17 mouse cellular contexts compared by ENCODE assay signal in genomic region chr8:84877297-84878035, GRCm38 (mm10). TPM values are rescaled to one million over a fixed set of nuclear protein-coding genes. Genes with fewer than 3 reads are reported as not detected.
DNase-seq lines count a peak whose midpoint lies in the region; ATAC-seq and TF ChIP-seq lines count a peak whose summit lies in the region.
"Had no signal": no experiment of that assay in that cellular context is flagged by ENCODE, and none has a peak within 500 bp of the region (broad histone marks: within the 10 kb centered on the region; RNA-seq: fewer than 3 reads in every experiment).

No protein-coding gene starts in this region.

- H3K27ac ChIP-seq in hindbrain, embryonic 16.5 days (ENCODE audit: low read depth, low read length) = peak overlapping the region; percentile 30; the same call in 1 of the 2 replicates
- H3K27ac ChIP-seq: gastrocnemius, adult 2 months; limb, embryonic 12.5 days had no signal

- H3K27me3 ChIP-seq in hindbrain, embryonic 16.5 days (replicated peaks; ENCODE audit: control insufficient read depth, insufficient read depth, low read length) = peaks cover 3% of the 10 kb centered on the region; the same call in 1 of the 2 replicates

- peak; percentile 80 for ATAC-seq in hindbrain, embryonic 16.5 days

- no peak overlapping the region for H3K4me2 ChIP-seq in hindbrain, embryonic 16.5 days (ENCODE audit: low read length)
- H3K4me2 ChIP-seq: limb, embryonic 12.5 days; lung, embryonic 14.5 days had no signal

- H3K9ac ChIP-seq in hindbrain, embryonic 16.5 days (ENCODE audit: low read depth, low read length) = no peak overlapping the region
- H3K9ac ChIP-seq: limb, embryonic 12.5 days; lung, embryonic 14.5 days had no signal

- no peak for TF ChIP-seq CTCF in brain, embryonic 14.5 days (IDR thresholded peaks at IDR 0.05; ENCODE audit: borderline replicate concordance, extremely low read depth, insufficient read depth, insufficient read length)

- WGBS in hindbrain, embryonic 16.5 days = 67% methylated on average over 3 of the region's 3 CpGs

- intact Hi-C loops in left cerebral cortex, postnatal 4 days (cut with DNase I) = no loop called here
- intact Hi-C loops in left cerebral cortex, postnatal 36 days (cut with DNase I) = no loop called here

- H3K4me3 ChIP-seq in hindbrain, embryonic 16.5 days (ENCODE audit: low read length) = no peak overlapping the region
- H3K4me3 ChIP-seq: erythroblast, embryonic 14.5 days; gastrocnemius, adult 2 months; limb, embryonic 12.5 days; myocyte had no signal

- TF ChIP-seq POLR2A in brain, embryonic 14.5 days (IDR thresholded peaks at IDR 0.05; ENCODE audit: borderline replicate concordance, extremely low read depth, insufficient read depth, insufficient read length, poor library complexity, severe bottlenecking) = no peak

- H3K36me3 ChIP-seq in hindbrain, embryonic 16.5 days (ENCODE audit: control insufficient read depth, insufficient read depth, low read length) = no peaks in the 10 kb centered on the region

- DNase-seq in left cerebral cortex, postnatal 4 days = peak; percentile 80
- no peak for DNase-seq in left cerebral cortex, postnatal 36 days (ENCODE audit: low spot score in 2 of 2)
- DNase-seq in brain, embryonic 14.5 days (ENCODE audit: low read depth) = peak; percentile 81
- peak; percentile 86 for DNase-seq in cerebellum, adult 9-10 months
- DNase-seq in heart, adult 18-20 months = no peak
- DNase-seq in gastrocnemius, adult 8-10 months (ENCODE audit: low spot score in 2 of 2) = no peak
- no peak for DNase-seq in kidney, postnatal 25 days
- DNase-seq: gastrocnemius, adult 2 months; heart, postnatal 10 days; kidney, adult 11 months; kidney, postnatal 4 days; lung, embryonic 14.5 days had no signal

- H3K9me3 ChIP-seq in hindbrain, embryonic 16.5 days (ENCODE audit: control insufficient read depth, low read length) = no peaks in the 10 kb centered on the region
- H3K9me3 ChIP-seq: limb, embryonic 12.5 days had no signal

- peaks cover 5% of the 10 kb centered on the region for H3K4me1 ChIP-seq in hindbrain, embryonic 16.5 days (ENCODE audit: control insufficient read depth, insufficient read depth, low read depth, low read length)

RNA-seq across cellular contexts. Expression of gene Syce2, which starts 5.6 kb away (rescaled TPM):
- 10 to 100 TPM; 42.0 to 42.4 TPM for total RNA-seq in left cerebral cortex, postnatal 4 days (2021)
- total RNA-seq in left cerebral cortex, postnatal 36 days (2021) = 1 to 10 TPM; 8.3 TPM
- 15.1 and 24.2 TPM in 2 replicates for polyA plus RNA-seq in brain, embryonic 14.5 days (2012; rRNA removed)
- 38.1 and 46.6 TPM in 2 replicates for polyA plus RNA-seq in hindbrain, embryonic 16.5 days (2015; fragmentation: Nextera tagmentation; extraction: Ambion mirVana)
- total RNA-seq in heart, adult 18-20 months (2021) = 1 to 10 TPM; 4.4 to 4.9 TPM
- total RNA-seq in gastrocnemius, adult 8-10 months (2022) = 1 to 10 TPM in 2 of 4 experiments, under 1 TPM in 2; 0.82 to 2.5 (median 1.5) TPM

RNA-seq across cellular contexts. Expression of gene Gcdh, which starts 16.3 kb away (rescaled TPM):
- total RNA-seq in left cerebral cortex, postnatal 4 days (2021) = 10 to 100 TPM; 30.8 to 32.7 TPM
- total RNA-seq in left cerebral cortex, postnatal 36 days (2021) = 10 to 100 TPM; 29.6 to 42.4 TPM
- polyA plus RNA-seq in brain, embryonic 14.5 days (2012; rRNA removed) = 41.9 and 55.4 TPM in 2 replicates
- polyA plus RNA-seq in hindbrain, embryonic 16.5 days (2015; fragmentation: Nextera tagmentation; extraction: Ambion mirVana) = 41.4 and 42.8 TPM in 2 replicates
- total RNA-seq in heart, adult 18-20 months (2021) = 10 to 100 TPM; 79.9 to 84.2 TPM
- total RNA-seq in gastrocnemius, adult 8-10 months (2022) = 10 to 100 TPM; 29.4 to 43.6 (median 36.2) TPM

RNA-seq across cellular contexts. Expression of gene Farsa, which starts 20.7 kb away (rescaled TPM):
- 10 to 100 TPM; 86.2 to 90.4 TPM for total RNA-seq in left cerebral cortex, postnatal 4 days (2021)
- total RNA-seq in left cerebral cortex, postnatal 36 days (2021) = 10 to 100 TPM; 46.2 to 47.8 TPM
- 109 and 153 TPM in 2 replicates for polyA plus RNA-seq in brain, embryonic 14.5 days (2012; rRNA removed)
- 112 and 114 TPM in 2 replicates for polyA plus RNA-seq in hindbrain, embryonic 16.5 days (2015; fragmentation: Nextera tagmentation; extraction: Ambion mirVana)
- 10 to 100 TPM; 22.6 to 22.9 TPM for total RNA-seq in heart, adult 18-20 months (2021)
- 10 to 100 TPM; 19.2 to 28.8 (median 24.5) TPM for total RNA-seq in gastrocnemius, adult 8-10 months (2022)

RNA-seq across cellular contexts. Expression of gene Klf1, which starts 24.3 kb away (rescaled TPM):
- under 1 TPM in 1 of 2 experiments, not detected in 1; 0.24 TPM for total RNA-seq in left cerebral cortex, postnatal 4 days (2021)
- not detected for total RNA-seq in left cerebral cortex, postnatal 36 days (2021)
- 0.66 and 0.77 TPM in 2 replicates for polyA plus RNA-seq in brain, embryonic 14.5 days (2012; rRNA removed)
- 0.39 and 0.56 TPM in 2 replicates for polyA plus RNA-seq in hindbrain, embryonic 16.5 days (2015; fragmentation: Nextera tagmentation; extraction: Ambion mirVana)
- total RNA-seq in heart, adult 18-20 months (2021) = not detected
- not detected for total RNA-seq in gastrocnemius, adult 8-10 months (2022)
- total RNA-seq: gastrocnemius, adult 2 months; heart, adult 8-10 months had no signal

RNA-seq across cellular contexts. Expression of gene Calr, which starts 30.7 kb away (rescaled TPM):
- 100 to 1,000 TPM; 528 to 548 TPM for total RNA-seq in left cerebral cortex, postnatal 4 days (2021)
- total RNA-seq in left cerebral cortex, postnatal 36 days (2021) = 100 to 1,000 TPM; 435 to 511 TPM
- polyA plus RNA-seq in brain, embryonic 14.5 days (2012; rRNA removed) = 374 and 466 TPM in 2 replicates
- 743 and 792 TPM in 2 replicates for polyA plus RNA-seq in hindbrain, embryonic 16.5 days (2015; fragmentation: Nextera tagmentation; extraction: Ambion mirVana)
- total RNA-seq in heart, adult 18-20 months (2021) = 100 to 1,000 TPM; 297 to 306 TPM
- 100 to 1,000 TPM; 148 to 197 (median 154) TPM for total RNA-seq in gastrocnemius, adult 8-10 months (2022)

Comparison
In these comparisons a context has a peak if more than half of its experiments do, and no peak if none do; other contexts are left out.
1. DNase-seq: peak in left cerebral cortex, postnatal 4 days (single experiment), brain, embryonic 14.5 days (single experiment) and cerebellum, adult 9-10 months (single experiment); none in left cerebral cortex, postnatal 36 days (0 of 2), heart, adult 18-20 months (0 of 2), gastrocnemius, adult 8-10 months (0 of 2) and kidney, postnatal 25 days (0 of 2).
2. RNA of gene Syce2, which starts 5.6 kb away (total RNA-seq): 42.0 to 42.4 TPM in left cerebral cortex, postnatal 4 days; 8.3 TPM in left cerebral cortex, postnatal 36 days, 4.4 to 4.9 TPM in heart, adult 18-20 months and 0.82 to 2.5 TPM in gastrocnemius, adult 8-10 months; every median in the first group is over 4 times any median in the second.